Mouse (Mus musculus) heart, adult 2 months (tissue): Measurements from ENCODE around the gene Patl1.

Experiments
- CTCF ChIP-seq: fragments of 200-600 bp; IDR thresholded peaks from 2 replicates; pipeline ENCODE4 v1.8.1; 2022; ENCODE audit warnings: antibody characterized with exemption, mild to moderate bottlenecking, moderate library complexity
- POLR2A ChIP-seq: fragments of 200-500 bp; IDR thresholded peaks from 2 replicates; pipeline ENCODE4 v1.6.1; 2011; ENCODE audit warnings: mild to moderate bottlenecking, low read depth, low read length, control low read depth; ENCODE audit not compliant: insufficient read depth

DNA sequence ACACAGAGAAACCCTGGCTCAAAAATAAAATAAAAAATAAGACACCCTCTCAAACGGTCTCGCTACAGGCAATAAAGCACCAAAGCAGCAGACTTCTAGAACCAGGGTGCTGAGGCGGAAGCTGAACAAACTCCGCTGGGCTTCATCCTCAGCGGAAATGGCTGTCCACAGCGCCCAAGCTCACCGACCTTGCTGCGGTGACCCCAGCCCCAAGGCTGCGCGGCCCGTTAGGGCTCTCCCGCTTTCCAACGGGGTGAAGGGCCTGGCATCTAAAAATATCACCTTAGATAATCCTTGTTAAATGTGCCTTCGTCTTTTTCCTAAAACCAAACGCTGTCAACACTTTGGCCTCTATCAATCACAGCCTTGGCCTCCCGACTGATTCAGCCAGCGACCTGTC is 596 bp upstream of the Patl1 start:
- TF ChIP-seq CTCF (no peak), POLR2A (no peak)
